Mouse (Mus musculus): ENCODE results near the gene Cnr2. TPM values are rescaled to one million over a fixed set of nuclear protein-coding genes. Genes with fewer than 3 reads are reported as not detected.

Gene Cnr2
- total and polyA plus RNA-seq, 3 experiments, result 6.8 to 10.2 TPM; not detected in 1

DNA sequence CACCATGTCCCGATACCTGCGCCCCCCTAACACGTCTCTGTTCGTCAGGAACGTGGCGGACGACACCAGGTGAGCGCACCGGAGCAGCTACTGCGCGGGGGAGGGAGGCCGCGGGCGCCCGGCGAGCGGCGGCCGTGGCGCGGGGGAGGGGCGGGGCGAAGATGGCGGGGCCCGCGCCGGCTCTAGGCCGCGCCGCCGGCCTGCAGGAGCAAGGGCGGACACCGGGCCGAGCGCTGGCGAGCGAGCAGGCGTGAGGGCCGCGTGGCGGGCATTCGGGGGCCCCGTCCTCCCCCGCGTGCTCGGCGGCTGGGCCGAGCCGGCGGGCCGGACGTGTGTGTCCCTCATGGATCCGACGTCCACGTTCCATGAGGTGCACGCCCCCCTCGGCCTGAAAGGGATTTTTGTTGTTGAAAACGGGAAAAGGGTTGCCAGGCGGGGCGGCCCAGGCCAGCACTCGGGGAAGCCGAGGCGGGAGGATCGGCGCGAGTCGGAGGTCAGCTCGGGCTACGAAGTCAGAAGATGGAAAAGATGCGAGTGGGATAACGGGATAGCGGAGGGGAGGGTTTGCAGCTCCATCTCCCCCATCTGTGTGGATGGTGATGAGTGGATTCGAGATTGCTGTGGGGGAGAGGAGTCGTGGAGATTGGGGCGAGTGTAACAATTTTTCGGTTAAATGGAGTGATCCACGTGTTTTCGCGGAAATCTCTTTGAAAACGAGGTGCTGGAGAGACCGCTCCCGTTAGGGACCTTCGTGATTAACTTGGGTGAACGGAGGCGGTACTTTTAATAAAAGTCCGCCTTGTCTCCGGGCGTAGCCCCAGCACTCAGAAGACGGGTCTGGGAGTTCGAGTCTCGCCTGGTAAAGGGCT lies 38.7 kb upstream of the Cnr2 start (continued):
- TF ChIP-seq BHLHE40 (IDR thresholded peaks at IDR 0.05; ENCODE audit: borderline replicate concordance, low read depth, low read length) (no peak), GATA1 (IDR thresholded peaks at IDR 0.05; ENCODE audit: low read depth, low read length) (no peak), ZKSCAN1 (IDR thresholded peaks at IDR 0.05; ENCODE audit: low read depth, low read length) (no peak), ETS1 (IDR thresholded peaks at IDR 0.05; ENCODE audit: low read depth, low read length) (no peak)

DNA sequence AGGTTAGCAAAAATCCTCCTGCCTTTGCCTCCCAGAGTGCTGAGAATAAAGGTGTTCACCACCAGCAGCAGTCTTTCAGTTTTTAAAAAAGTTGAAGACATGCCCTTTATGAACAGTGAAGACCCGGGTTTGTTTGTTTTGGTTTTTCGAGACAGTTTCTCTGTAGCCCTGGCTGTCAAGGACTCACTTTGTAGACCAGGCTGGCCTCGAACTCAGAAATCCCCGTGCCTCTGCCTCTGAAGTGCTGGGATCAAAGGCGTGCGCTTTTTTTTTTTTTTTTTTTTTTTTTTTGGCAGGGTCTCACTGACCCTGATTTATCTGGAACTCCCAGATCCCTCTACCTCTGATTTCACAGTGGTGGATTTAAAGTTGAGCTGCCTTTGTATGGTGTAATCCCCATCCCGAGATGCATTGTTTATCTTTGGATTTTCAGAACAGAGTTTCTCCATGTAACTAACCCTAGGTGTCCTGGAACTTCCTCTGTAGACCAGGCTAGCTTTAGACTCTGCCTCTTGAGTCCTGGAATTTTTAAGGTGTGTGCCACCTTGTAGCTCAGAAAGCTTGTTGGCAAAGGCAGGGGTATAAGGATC lies 37.5 kb upstream of the Cnr2 start:
- Histone ChIP-seq H3K9me3 (replicated peaks; ENCODE audit: insufficient read depth, low read length) (no peaks in the 10 kb centered on the region), H3K79me2 (ENCODE audit: control insufficient read depth, insufficient read depth, low read length, poor library complexity) (peaks cover 55% of the 10 kb centered on the region), H3K4me1 (ENCODE audit: control insufficient read depth in 1 of 2, insufficient read depth in 2 of 2, low read length in 2 of 2) (peaks cover 5 to 18% of the 10 kb centered on the region in 2 experiments), H3K27me3 (ENCODE audit: control insufficient read depth in 1 of 2, insufficient read depth in 2 of 2, low read length in 2 of 2) (no peaks in the 10 kb centered on the region), H3K9ac (ENCODE audit: control insufficient read depth, low read depth, low read length, poor library complexity, severe bottlenecking) (peak overlapping the region; percentile 99), H3K36me3 (ENCODE audit: control insufficient read depth in 1 of 2, insufficient read depth in 2 of 2, low read length in 2 of 2) (peaks cover 28 to 40% of the 10 kb centered on the region in 2 experiments), H3K27ac (ENCODE audit: control insufficient read depth, low read depth, low read length) (no peak overlapping the region), H3K4me3 (ENCODE audit: control insufficient read depth in 1 of 2, insufficient read depth in 1 of 2, low read depth in 2 of 2, low read length in 2 of 2) (peak overlapping the region; percentile 94 to 99)
- peak; percentile 32 for DNase-seq (ENCODE audit: low read depth, low spot score)
- TF ChIP-seq CHD1 (IDR thresholded peaks at IDR 0.05; ENCODE audit: low read depth, low read length) (0 out of 2 replicates have a peak, but pooled peaks have one; percentile 77), SIN3A (IDR thresholded peaks at IDR 0.05; ENCODE audit: low read length) (peak; percentile 40; the same call in 1 of the 2 replicates), MXI1 (IDR thresholded peaks at IDR 0.05; ENCODE audit: low read depth, low read length) (peak; percentile 31; the same call in 1 of the 2 replicates), TAL1 (IDR thresholded peaks at IDR 0.05; ENCODE audit: low read length) (no peak), ZNF384 (IDR thresholded peaks at IDR 0.05; ENCODE audit: low read depth, low read length) (peak; percentile 89), SMC3 (IDR thresholded peaks at IDR 0.05; ENCODE audit: low read depth, low read length) (no peak)

GRCm38 (mm10) chr4:135868996-135869395 lies 26.2 kb upstream of the Cnr2 start:
- H3K79me2 ChIP-seq (ENCODE audit: control insufficient read depth, insufficient read depth, low read length, poor library complexity), result peaks cover 29% of the 10 kb centered on the region
- H3K9me3 ChIP-seq (replicated peaks; ENCODE audit: insufficient read depth, low read length), result no peaks in the 10 kb centered on the region
- H3K4me1 ChIP-seq (ENCODE audit: control insufficient read depth in 1 of 2, insufficient read depth in 2 of 2, low read length in 2 of 2), result peaks cover 7 to 11% of the 10 kb centered on the region in 2 experiments
- H3K9ac ChIP-seq (ENCODE audit: control insufficient read depth, low read depth, low read length, poor library complexity, severe bottlenecking), result no peak overlapping the region
- no peak overlapping the region for H3K4me3 ChIP-seq (ENCODE audit: control insufficient read depth in 1 of 2, insufficient read depth in 1 of 2, low read depth in 2 of 2, low read length in 2 of 2)
- peak; percentile 47 for DNase-seq (ENCODE audit: low read depth, low spot score)
- H3K36me3 ChIP-seq (ENCODE audit: control insufficient read depth in 1 of 2, insufficient read depth in 2 of 2, low read length in 2 of 2), result peaks cover 30 to 44% of the 10 kb centered on the region in 2 experiments
- TF ChIP-seq ETS1 (IDR thresholded peaks at IDR 0.05; ENCODE audit: low read depth, low read length) (no peak), POLR2A (IDR thresholded peaks at IDR 0.05; ENCODE audit: control insufficient read depth in 1 of 2, insufficient read depth in 1 of 2, low read depth in 1 of 2, low read length in 2 of 2, poor library complexity in 1 of 2) (no peak), CHD2 (IDR thresholded peaks at IDR 0.05; ENCODE audit: low read length) (no peak), MAFK (IDR thresholded peaks at IDR 0.05; ENCODE audit: borderline replicate concordance, low read depth, low read length) (no peak), RCOR1 (IDR thresholded peaks at IDR 0.05; ENCODE audit: low read depth, low read length) (no peak)
- H3K27ac ChIP-seq (ENCODE audit: control insufficient read depth, low read depth, low read length), result peak overlapping the region; percentile 45; the same call in 1 of the 2 replicates
- H3K27me3 ChIP-seq (ENCODE audit: control insufficient read depth in 1 of 2, insufficient read depth in 2 of 2, low read length in 2 of 2), result no peaks in the 10 kb centered on the region
